ENCODE assay signal across 8 mouse cellular contexts in genomic region chr4:133754871-133755765, GRCm38 (mm10). TPM values are rescaled to one million over a fixed set of nuclear protein-coding genes. Genes with fewer than 3 reads are reported as not detected.
DNase-seq lines count a peak whose midpoint lies in the region; ATAC-seq lines count a peak whose summit lies in the region.

No protein-coding gene starts in this region.

- WGBS in lung, embryonic 15.5 days = 15% methylated on average over 10 of the region's 10 CpGs
- WGBS in hindbrain, embryonic 16.5 days = 9% methylated on average over 10 of the region's 10 CpGs
- 7% methylated on average over 10 of the region's 10 CpGs for WGBS in neural tube, embryonic 11.5 days

- ATAC-seq in lung, embryonic 15.5 days (ENCODE audit: borderline replicate concordance, extremely low read depth, low FRiP score, low TSS enrichment) = no peak
- ATAC-seq in hindbrain, embryonic 16.5 days = no peak
- ATAC-seq in neural tube, embryonic 11.5 days (ENCODE audit: insufficient read depth, low FRiP score, low TSS enrichment) = no peak

- no peaks in the 10 kb centered on the region for H3K36me3 ChIP-seq in lung, embryonic 15.5 days
- H3K36me3 ChIP-seq in hindbrain, embryonic 16.5 days (ENCODE audit: control insufficient read depth, insufficient read depth, low read length) = no peaks in the 10 kb centered on the region
- no peaks in the 10 kb centered on the region for H3K36me3 ChIP-seq in neural tube, embryonic 11.5 days (ENCODE audit: control insufficient read depth, insufficient read depth, low read length)

- peak overlapping the region; percentile 100 for H3K9ac ChIP-seq in lung, embryonic 15.5 days
- H3K9ac ChIP-seq in hindbrain, embryonic 16.5 days (ENCODE audit: low read depth, low read length) = peak overlapping the region; percentile 77
- peak overlapping the region; percentile 100 for H3K9ac ChIP-seq in neural tube, embryonic 11.5 days (ENCODE audit: low read length)

- H3K4me3 ChIP-seq in lung, embryonic 15.5 days = peak overlapping the region; percentile 99
- peak overlapping the region; percentile 90 for H3K4me3 ChIP-seq in hindbrain, embryonic 16.5 days (ENCODE audit: low read length)
- peak overlapping the region; percentile 100 for H3K4me3 ChIP-seq in neural tube, embryonic 11.5 days (ENCODE audit: low read depth, low read length)

- peak overlapping the region; percentile 93 for H3K4me2 ChIP-seq in lung, embryonic 15.5 days
- peak overlapping the region; percentile 99 for H3K4me2 ChIP-seq in hindbrain, embryonic 16.5 days (ENCODE audit: low read length)
- H3K4me2 ChIP-seq in neural tube, embryonic 11.5 days (ENCODE audit: low read depth) = peak overlapping the region; percentile 99

- H3K9me3 ChIP-seq in lung, embryonic 15.5 days = no peaks in the 10 kb centered on the region
- H3K9me3 ChIP-seq in hindbrain, embryonic 16.5 days (ENCODE audit: control insufficient read depth, low read length) = no peaks in the 10 kb centered on the region
- no peaks in the 10 kb centered on the region for H3K9me3 ChIP-seq in neural tube, embryonic 11.5 days (ENCODE audit: control insufficient read depth, low read length)

- no peaks in the 10 kb centered on the region for H3K27me3 ChIP-seq in lung, embryonic 15.5 days
- H3K27me3 ChIP-seq in hindbrain, embryonic 16.5 days (replicated peaks; ENCODE audit: control insufficient read depth, insufficient read depth, low read length) = no peaks in the 10 kb centered on the region
- no peaks in the 10 kb centered on the region for H3K27me3 ChIP-seq in neural tube, embryonic 11.5 days (ENCODE audit: control insufficient read depth, insufficient read depth, low read length)

- H3K4me1 ChIP-seq in lung, embryonic 15.5 days = peaks cover 27% of the 10 kb centered on the region
- peaks cover 26% of the 10 kb centered on the region for H3K4me1 ChIP-seq in hindbrain, embryonic 16.5 days (ENCODE audit: control insufficient read depth, insufficient read depth, low read depth, low read length)
- peaks cover 21% of the 10 kb centered on the region for H3K4me1 ChIP-seq in neural tube, embryonic 11.5 days (ENCODE audit: control insufficient read depth, insufficient read depth, low read length)

- peak overlapping the region; percentile 100 for H3K27ac ChIP-seq in lung, embryonic 15.5 days
- H3K27ac ChIP-seq in hindbrain, embryonic 16.5 days (ENCODE audit: low read depth, low read length) = peak overlapping the region; percentile 100
- H3K27ac ChIP-seq in neural tube, embryonic 11.5 days (ENCODE audit: low read depth, low read length) = peak overlapping the region; percentile 100

- DNase-seq in lung, postnatal 4 days = no peak
- DNase-seq in embryo, embryonic 10.5 days (ENCODE audit: low spot score) = peak; percentile 60
- no peak for DNase-seq in neural tube, embryonic 11.5 days (ENCODE audit: low spot score)
- DNase-seq in ovary, postnatal 36 days (ENCODE audit: low spot score) = no peak
- DNase-seq in layer of hippocampus, adult 18-20 months (ENCODE audit: low spot score in 2 of 2) = no peak
- no peak for DNase-seq in urinary bladder, postnatal 25 days (ENCODE audit: low spot score)

RNA-seq across cellular contexts. Expression of gene Arid1a, which starts 1.5 kb away (rescaled TPM):
- 26.9 and 29.4 TPM in 2 replicates for polyA plus RNA-seq in lung, embryonic 15.5 days (2015; fragmentation: Nextera tagmentation; extraction: Ambion mirVana)
- polyA plus RNA-seq in hindbrain, embryonic 16.5 days (2015; fragmentation: Nextera tagmentation; extraction: Ambion mirVana) = 24.2 and 25.2 TPM in 2 replicates
- 42.5 and 43.1 TPM in 2 replicates for polyA plus RNA-seq in neural tube, embryonic 11.5 days (2014; fragmentation: Nextera tagmentation; extraction: Ambion mirVana)
- 10 to 100 TPM; 81.2 to 83.2 TPM for total RNA-seq in layer of hippocampus, adult 18-20 months (2021)
